Mouse (Mus musculus) CH12.LX (cell line): ENCODE measurements around the gene Olfr417. TPM values are rescaled to one million over a fixed set of nuclear protein-coding genes. Genes with fewer than 3 reads are reported as not detected.

Experiments used
- polyA plus RNA-seq: library from polyadenylated mRNA; unstranded; fragments of >175 nt; gene quantifications from 2 replicates; pipeline ENCODE4 v1.2.1, GENCODE M21; 2012; ENCODE audit warnings: low read depth; ENCODE audit not compliant: insufficient read length
- total RNA-seq, 2 experiments: library from RNA; depleted of rRNA; stranded (reverse); fragments of 300-350 nt in 1 of 2; fragments of >200 nt in 1 of 2; gene quantifications; 2 replicates each; pipeline ENCODE4 v1.2.3; 2012 to 2014

Gene Olfr417
- total and polyA plus RNA-seq, 3 experiments: not detected

Other genes starting within 250 kb of the Olfr417 start
- not detected in 2 replicates for gene Olfr231, start 244.0 kb upstream of the Olfr417 start, total RNA-seq (2012; rRNA removed)
- not detected in 2 replicates for gene Olfr231, start 244.0 kb upstream of the Olfr417 start, total RNA-seq (2014; rRNA removed)
- gene Olfr231, start 244.0 kb upstream of the Olfr417 start, polyA plus RNA-seq: not detected in 2 replicates
- gene Olfr424, start 233.6 kb upstream of the Olfr417 start, total RNA-seq (2012; rRNA removed): not detected in 2 replicates
- gene Olfr424, start 233.6 kb upstream of the Olfr417 start, total RNA-seq (2014; rRNA removed): not detected in 2 replicates
- gene Olfr424, start 233.6 kb upstream of the Olfr417 start, polyA plus RNA-seq: not detected in 2 replicates
- gene Olfr420, start 209.5 kb upstream of the Olfr417 start, total RNA-seq (2012; rRNA removed): not detected in 2 replicates
- gene Olfr420, start 209.5 kb upstream of the Olfr417 start, total RNA-seq (2014; rRNA removed): not detected in 2 replicates
- gene Olfr420, start 209.5 kb upstream of the Olfr417 start, polyA plus RNA-seq: 0.73 and 1.1 TPM in 2 replicates
- gene Spta1, start 192.3 kb upstream of the Olfr417 start, total RNA-seq (2012; rRNA removed): 0.81 and 0.84 TPM in 2 replicates
- gene Spta1, start 192.3 kb upstream of the Olfr417 start, total RNA-seq (2014; rRNA removed): 1.2 and 1.6 TPM in 2 replicates
- 16.0 TPM in 2 replicates for gene Spta1, start 192.3 kb upstream of the Olfr417 start, polyA plus RNA-seq
- gene Olfr419, start 113.1 kb upstream of the Olfr417 start, total RNA-seq (2012; rRNA removed): not detected in 2 replicates
- gene Olfr419, start 113.1 kb upstream of the Olfr417 start, total RNA-seq (2014; rRNA removed): not detected in 2 replicates
- not detected in 2 replicates for gene Olfr419, start 113.1 kb upstream of the Olfr417 start, polyA plus RNA-seq
- not detected in 2 replicates for gene Mptx1, start 34.6 kb upstream of the Olfr417 start, total RNA-seq (2012; rRNA removed)
- gene Mptx1, start 34.6 kb upstream of the Olfr417 start, total RNA-seq (2014; rRNA removed): not detected in 2 replicates
- gene Mptx1, start 34.6 kb upstream of the Olfr417 start, polyA plus RNA-seq: not detected in 2 replicates
- gene Olfr248, start 25.9 kb downstream of the Olfr417 start, total RNA-seq (2012; rRNA removed): not detected in 2 replicates
- gene Olfr248, start 25.9 kb downstream of the Olfr417 start, total RNA-seq (2014; rRNA removed): not detected in 2 replicates
- not detected in 2 replicates for gene Olfr248, start 25.9 kb downstream of the Olfr417 start, polyA plus RNA-seq
- not detected in 2 replicates for gene Olfr414, start 58.9 kb downstream of the Olfr417 start, total RNA-seq (2012; rRNA removed)
- gene Olfr414, start 58.9 kb downstream of the Olfr417 start, total RNA-seq (2014; rRNA removed): not detected in 2 replicates
- not detected in 2 replicates for gene Olfr414, start 58.9 kb downstream of the Olfr417 start, polyA plus RNA-seq
- gene Olfr220, start 77.0 kb downstream of the Olfr417 start, total RNA-seq (2012; rRNA removed): not detected in 2 replicates
- gene Olfr220, start 77.0 kb downstream of the Olfr417 start, total RNA-seq (2014; rRNA removed): not detected in 2 replicates
- gene Olfr220, start 77.0 kb downstream of the Olfr417 start, polyA plus RNA-seq: not detected in 2 replicates
- 0.21 and 0.25 TPM in 2 replicates for gene Fmn2, start 136.7 kb downstream of the Olfr417 start, total RNA-seq (2012; rRNA removed)
- 0.39 and 0.51 TPM in 2 replicates for gene Fmn2, start 136.7 kb downstream of the Olfr417 start, total RNA-seq (2014; rRNA removed)
- gene Fmn2, start 136.7 kb downstream of the Olfr417 start, polyA plus RNA-seq: 1.5 and 1.6 TPM in 2 replicates